Mouse (Mus musculus) erythroblast, embryonic 14.5 days (primary cell): ENCODE data around the gene Rnasek.

Experiments used
- GATA1 ChIP-seq: IDR thresholded peaks from 2 replicates; pipeline ENCODE4 v1.6.1; 2012; ENCODE audit warnings: low read length, inconsistent platforms, mixed read lengths
- TAL1 ChIP-seq: IDR thresholded peaks from 3 replicates; pipeline ENCODE4 v1.6.1; 2012; ENCODE audit warnings: low read length, inconsistent platforms, mixed read lengths

- TF ChIP-seq GATA1 (no peak), TAL1 (no peak)
Observed at GRCm38 (mm10) chr11:70280441-70280840, 40.8 kb upstream of the Rnasek start.
